Mouse (Mus musculus) thymus, postnatal 36 days (tissue): ENCODE measurements around the gene Chd1l.

Experiments
- DNase-seq, 2 experiments: peaks; one replicate each; pipeline ENCODE4 v3.0.0; 2022; ENCODE audit warnings: mixed read lengths in 2 of 2

Gene Chd1l

DNA sequence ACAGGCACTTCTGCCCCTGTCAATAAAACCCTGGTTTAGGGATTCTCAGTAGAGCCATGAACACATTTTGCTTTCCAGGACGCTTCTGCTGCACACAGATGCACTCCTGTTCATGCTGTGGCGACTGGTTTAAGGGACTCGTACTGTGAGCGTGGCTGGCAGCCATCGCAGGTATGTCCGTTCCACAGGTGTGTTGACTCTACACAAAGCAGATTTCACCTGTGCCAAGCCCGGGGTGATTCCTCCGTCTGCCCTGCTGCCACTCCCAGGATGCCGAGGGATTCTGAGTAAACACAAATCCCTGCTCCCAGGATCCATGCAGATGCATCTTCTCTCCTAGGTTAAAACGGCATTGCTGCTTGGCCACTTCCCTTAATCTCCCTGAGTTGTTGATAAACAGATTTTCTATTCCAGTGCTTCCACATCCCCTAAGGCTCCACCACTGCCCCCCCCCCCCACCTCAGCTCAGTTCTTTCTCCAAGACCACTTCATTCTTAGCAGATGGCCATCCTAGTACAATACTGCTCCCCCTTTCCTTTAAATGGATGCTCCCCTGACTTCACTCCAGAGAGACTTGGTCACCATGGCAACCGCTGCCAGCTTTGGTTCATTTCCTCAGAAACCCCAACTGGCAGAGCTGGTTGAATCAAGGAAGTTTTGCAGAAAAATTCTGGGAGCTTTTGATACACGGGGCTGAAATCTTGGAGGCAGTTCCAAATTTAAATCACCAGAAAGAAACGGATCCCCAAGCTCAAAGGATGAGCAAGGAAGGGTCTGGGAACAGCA lies 87.9 kb downstream of the Chd1l start:
- DNase-seq = no peak

DNA sequence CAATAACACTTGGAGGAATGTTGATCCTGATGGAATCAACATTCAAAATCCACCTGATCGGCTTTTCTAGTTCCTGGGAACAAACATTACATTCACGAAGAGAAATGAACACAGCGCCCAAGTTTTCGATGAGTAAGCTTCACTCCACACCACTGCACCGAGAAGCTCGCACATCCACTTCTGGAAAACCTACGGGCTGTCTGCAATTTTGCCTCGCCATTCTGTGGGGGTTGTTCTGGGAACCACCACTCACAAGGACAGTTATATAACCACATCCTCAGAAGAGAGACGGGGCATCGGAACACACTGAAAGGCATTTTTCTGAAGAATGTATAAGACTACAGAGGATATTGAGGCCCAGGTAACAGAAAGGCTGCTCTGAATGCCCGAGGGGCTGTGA lies 90.1 kb downstream of the Chd1l start:
- DNase-seq = no peak

GRCm38 (mm10) chr3:97512296-97512695 lies 97.7 kb downstream of the Chd1l start:
- DNase-seq = no peak
